Mouse (Mus musculus) liver, embryonic 15.5 days (tissue): Measurements from ENCODE around the gene Fcrlb. TPM values are rescaled to one million over a fixed set of nuclear protein-coding genes. Genes with fewer than 3 reads are reported as not detected.
A peak's percentile ranks its signal among the peaks of the same experiment; 100 is the strongest.

ENCODE experiments used
- ATAC-seq: fragments of 200-750 bp; cut with Nextera tagmentation; 2 replicates; pipeline ENCODE4 v1.8.0; 2017; ENCODE audit warnings: moderate number of reproducible peaks, mild to moderate bottlenecking, moderate library complexity; ENCODE audit not compliant: insufficient read depth
- H3K27ac ChIP-seq: fragments of 300-500 bp; sonication (generic); replicated peaks from 2 replicates; pipeline ENCODE4 v1.5.1; 2015; ENCODE audit warnings: mild to moderate bottlenecking, inconsistent platforms
- H3K27me3 ChIP-seq: fragments of 300-500 bp; sonication (generic); 2 replicates; pipeline ENCODE4 v1.6.1; 2015; ENCODE audit warnings: mild to moderate bottlenecking, inconsistent platforms
- H3K36me3 ChIP-seq: fragments of 300-500 bp; sonication (generic); replicated peaks from 2 replicates; pipeline ENCODE4 v1.6.1; 2015; ENCODE audit warnings: moderate library complexity, mild to moderate bottlenecking, inconsistent platforms
- H3K4me1 ChIP-seq: fragments of 300-500 bp; sonication (generic); replicated peaks from 2 replicates; pipeline ENCODE4 v1.6.1; 2015; ENCODE audit warnings: inconsistent platforms
- H3K4me2 ChIP-seq: fragments of 300-500 bp; sonication (generic); 2 replicates; pipeline ENCODE4 v1.6.1; 2015; ENCODE audit warnings: moderate library complexity, mild to moderate bottlenecking, inconsistent platforms
- H3K4me3 ChIP-seq: fragments of 300-500 bp; sonication (generic); replicated peaks from 2 replicates; pipeline ENCODE4 v1.5.1; 2015; ENCODE audit warnings: mild to moderate bottlenecking, inconsistent platforms
- H3K9ac ChIP-seq: fragments of 300-500 bp; sonication (generic); 2 replicates; pipeline ENCODE4 v1.6.1; 2015; ENCODE audit warnings: moderate library complexity, mild to moderate bottlenecking, inconsistent platforms
- H3K9me3 ChIP-seq: fragments of 300-500 bp; sonication (generic); replicated peaks from 2 replicates; pipeline ENCODE4 v1.6.1; 2016; ENCODE audit warnings: inconsistent platforms
- WGBS: fragments of 180-500 bp; shearing (Covaris S2); methylation state at CpG from one replicate; pipeline ENCODE4 v1.1.7; 2015; ENCODE audit warnings: mixed read lengths; ENCODE audit not compliant: insufficient replicate concordance; 5-methylcytosine and 5-hydroxymethylcytosine counted together
- polyA plus RNA-seq: library from polyadenylated mRNA; unstranded; fragments of >200 nt; fragmentation: Nextera tagmentation; extraction: Ambion mirVana; gene quantifications from 2 replicates; pipeline ENCODE4 v1.2.1, GENCODE M21; 2015

Gene Fcrlb
- polyA plus RNA-seq, 1 experiment from 2014 or later = 0.07 TPM

DNA sequence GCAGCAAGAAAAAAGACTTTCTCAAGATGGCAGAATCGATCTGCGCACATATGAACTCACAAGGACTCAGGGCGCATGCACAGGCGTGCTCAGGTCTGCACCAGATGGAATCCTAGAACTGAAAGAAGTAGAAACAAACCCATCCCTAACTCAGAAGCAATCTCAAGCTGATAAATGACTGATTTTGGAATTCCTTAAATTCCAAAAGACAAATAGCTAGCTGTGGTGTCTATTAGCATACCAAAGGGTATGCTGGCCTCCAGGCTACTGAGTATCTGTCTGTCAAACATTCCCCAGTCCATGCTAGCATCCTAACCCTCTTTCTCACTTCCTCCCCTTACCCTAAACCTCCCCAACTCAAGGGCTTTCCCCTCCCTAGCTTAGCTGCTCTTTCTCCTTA, 23.4 kb downstream of the Fcrlb start:
- no peak overlapping the region for H3K4me2 ChIP-seq
- H3K9me3 ChIP-seq = no peaks in the 10 kb centered on the region
- no peak for ATAC-seq
- H3K27ac ChIP-seq = no peak overlapping the region
- no peak overlapping the region for H3K9ac ChIP-seq
- no peaks in the 10 kb centered on the region for H3K36me3 ChIP-seq
- H3K4me3 ChIP-seq = no peak overlapping the region
- peaks cover 20% of the 10 kb centered on the region for H3K4me1 ChIP-seq
- H3K27me3 ChIP-seq = no peaks in the 10 kb centered on the region
- WGBS = 73% methylated on average over 4 of the region's 4 CpGs

DNA sequence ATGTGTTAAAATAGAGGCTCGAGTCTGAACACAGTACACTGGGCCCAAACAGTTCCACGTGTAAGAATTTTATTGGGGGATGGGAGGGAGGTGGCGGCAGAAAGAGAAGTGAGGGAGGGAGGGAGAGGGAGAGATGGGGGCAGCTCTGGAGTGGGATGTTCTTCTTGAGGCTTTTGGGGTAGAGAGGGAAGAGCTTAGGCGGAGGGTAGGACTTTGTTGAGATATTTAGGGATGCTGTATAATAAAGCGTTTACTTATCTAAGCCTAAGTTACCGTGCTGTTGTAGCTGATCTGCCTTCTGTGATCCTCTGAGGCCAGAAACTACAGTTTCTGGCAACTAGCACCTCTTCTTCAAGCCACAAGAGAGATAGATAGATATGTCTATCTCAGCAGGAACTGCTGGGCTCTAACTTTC, 26.7 kb downstream of the Fcrlb start:
- H3K4me1 ChIP-seq = peaks cover 29% of the 10 kb centered on the region
- WGBS = 12% methylated on average over 6 of the region's 6 CpGs
- H3K9ac ChIP-seq = no peak overlapping the region
- no peak for ATAC-seq
- no peaks in the 10 kb centered on the region for H3K36me3 ChIP-seq
- no peak overlapping the region for H3K4me3 ChIP-seq
- H3K27me3 ChIP-seq = no peaks in the 10 kb centered on the region
- H3K27ac ChIP-seq = no peak overlapping the region
- peak overlapping the region; percentile 87 for H3K4me2 ChIP-seq
- no peaks in the 10 kb centered on the region for H3K9me3 ChIP-seq

- H3K9ac ChIP-seq = peak within 1 kb of the TSS; percentile 58
- H3K27ac ChIP-seq = peak within 1 kb of the TSS; percentile 64
- peaks cover 8% of the 10 kb centered on the region for H3K36me3 ChIP-seq
- WGBS = under 1% methylated on average over 46 of the region's 46 CpGs
- peaks cover 29% of the 10 kb centered on the region for H3K4me1 ChIP-seq
- H3K9me3 ChIP-seq = no peaks in the 10 kb centered on the region
- peak within 1 kb of the TSS; percentile 71 for H3K4me3 ChIP-seq
- peak within 1 kb of the TSS; percentile 87 for H3K4me2 ChIP-seq
- H3K27me3 ChIP-seq = no peaks in the 10 kb centered on the region
- ATAC-seq = peak; percentile 86
These were observed 27.7 kb downstream of the Fcrlb start, which contains the start of the genes Gm26620 and Dusp12 for GRCm38 (mm10) chr1:170884978-170885561. Gm26620 (plus strand) TSS chr1:170885065. Dusp12 (minus strand) TSS chr1:170885540.

DNA sequence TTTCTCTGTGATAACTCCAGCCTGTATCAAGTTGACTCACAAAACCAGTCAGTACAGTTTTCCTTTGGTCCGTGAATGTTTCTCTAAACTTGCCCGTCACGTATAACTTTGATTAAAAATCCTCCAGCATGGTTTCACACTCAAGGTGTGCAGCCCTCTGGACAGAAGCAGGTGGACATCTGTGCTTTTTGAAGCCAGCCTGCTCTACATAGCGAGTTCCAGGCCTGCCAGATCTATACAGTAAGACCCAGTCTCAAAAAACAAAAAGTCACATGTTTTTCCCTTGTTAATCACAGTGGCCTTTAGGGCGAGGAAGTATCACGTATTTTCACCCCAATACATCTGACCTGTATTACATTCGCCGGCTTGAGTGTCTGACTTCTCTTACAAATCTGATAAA, 28.4 kb downstream of the Fcrlb start:
- ATAC-seq = no peak
- 17% methylated on average over 8 of the region's 8 CpGs for WGBS
- peak overlapping the region; percentile 71 for H3K4me3 ChIP-seq
- H3K36me3 ChIP-seq = peaks cover 11% of the 10 kb centered on the region
- no peaks in the 10 kb centered on the region for H3K27me3 ChIP-seq
- H3K4me2 ChIP-seq = peak overlapping the region; percentile 87
- peak overlapping the region; percentile 64; the same call in 1 of the 2 replicates for H3K27ac ChIP-seq
- peaks cover 29% of the 10 kb centered on the region for H3K4me1 ChIP-seq
- no peaks in the 10 kb centered on the region for H3K9me3 ChIP-seq
- peak overlapping the region; percentile 58 for H3K9ac ChIP-seq

- peak overlapping the region; percentile 58 for H3K27ac ChIP-seq
- H3K4me2 ChIP-seq = peak overlapping the region; percentile 87
- ATAC-seq = peak; percentile 27; the same call in 1 of the 2 replicates
These were observed 29.7 kb downstream of the Fcrlb start for GRCm38 (mm10) chr1:170882915-170883485.

GRCm38 (mm10) chr1:170876906-170877305, 35.8 kb downstream of the Fcrlb start:
- H3K36me3 ChIP-seq = peaks cover 36% of the 10 kb centered on the region
- no peak overlapping the region for H3K4me2 ChIP-seq
- WGBS = 83% methylated on average over 5 of the region's 5 CpGs
- H3K4me3 ChIP-seq = no peak overlapping the region
- H3K27ac ChIP-seq = no peak overlapping the region
- peaks cover 8% of the 10 kb centered on the region; the same call in 1 of the 2 replicates for H3K4me1 ChIP-seq
- no peaks in the 10 kb centered on the region for H3K27me3 ChIP-seq
- no peak overlapping the region for H3K9ac ChIP-seq
- H3K9me3 ChIP-seq = no peaks in the 10 kb centered on the region
- ATAC-seq = no peak

More at GRCm38 (mm10) chr1:170882915-170883485, 29.7 kb downstream of the Fcrlb start:
- Histone ChIP-seq H3K27me3 (no peaks in the 10 kb centered on the region), H3K4me1 (peaks cover 29% of the 10 kb centered on the region), H3K9me3 (no peaks in the 10 kb centered on the region), H3K4me3 (no peak overlapping the region), H3K9ac (no peak overlapping the region), H3K36me3 (peaks cover 20% of the 10 kb centered on the region)
- WGBS = 63% methylated on average over 5 of the region's 5 CpGs

- H3K4me1 ChIP-seq = peaks cover 8% of the 10 kb centered on the region; the same call in 1 of the 2 replicates
- no peak overlapping the region for H3K27ac ChIP-seq
- WGBS = 67% methylated on average over 3 of the region's 3 CpGs
- H3K9ac ChIP-seq = no peak overlapping the region
- ATAC-seq = no peak
- H3K9me3 ChIP-seq = no peaks in the 10 kb centered on the region
- H3K27me3 ChIP-seq = no peaks in the 10 kb centered on the region
- H3K4me2 ChIP-seq = no peak overlapping the region
- H3K4me3 ChIP-seq = no peak overlapping the region
- peaks cover 34% of the 10 kb centered on the region for H3K36me3 ChIP-seq
These were observed 37.1 kb downstream of the Fcrlb start for GRCm38 (mm10) chr1:170875676-170876075.

DNA sequence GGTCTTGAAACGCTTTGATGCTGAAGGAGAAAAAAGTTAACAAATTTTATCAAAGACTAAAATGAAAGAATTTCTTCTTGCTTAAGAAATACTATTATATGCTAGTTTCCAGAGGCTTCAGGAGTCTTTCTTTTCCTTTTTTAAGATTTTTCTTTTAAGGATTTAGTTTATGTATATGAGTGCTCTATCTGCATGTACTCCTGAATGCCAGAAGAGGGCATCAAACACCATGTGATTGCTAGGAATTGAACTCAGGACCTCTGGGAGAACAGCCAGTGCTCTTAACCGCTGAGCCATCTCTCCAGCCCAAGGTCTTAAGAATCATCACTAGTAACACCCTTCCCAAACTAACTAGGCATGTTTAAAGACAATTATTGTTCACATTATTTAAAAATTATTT, 40.8 kb downstream of the Fcrlb start:
- no peak overlapping the region for H3K4me3 ChIP-seq
- no peaks in the 10 kb centered on the region for H3K9me3 ChIP-seq
- ATAC-seq = no peak
- H3K4me1 ChIP-seq = peaks cover 14% of the 10 kb centered on the region
- no peak overlapping the region for H3K4me2 ChIP-seq
- WGBS = 83% methylated on average over 2 of the region's 2 CpGs
- no peak overlapping the region for H3K27ac ChIP-seq
- no peaks in the 10 kb centered on the region for H3K27me3 ChIP-seq
- 0 out of 2 replicates have a peak, but pooled peaks cover 16% of the 10 kb centered on the region for H3K36me3 ChIP-seq
- no peak overlapping the region for H3K9ac ChIP-seq

DNA sequence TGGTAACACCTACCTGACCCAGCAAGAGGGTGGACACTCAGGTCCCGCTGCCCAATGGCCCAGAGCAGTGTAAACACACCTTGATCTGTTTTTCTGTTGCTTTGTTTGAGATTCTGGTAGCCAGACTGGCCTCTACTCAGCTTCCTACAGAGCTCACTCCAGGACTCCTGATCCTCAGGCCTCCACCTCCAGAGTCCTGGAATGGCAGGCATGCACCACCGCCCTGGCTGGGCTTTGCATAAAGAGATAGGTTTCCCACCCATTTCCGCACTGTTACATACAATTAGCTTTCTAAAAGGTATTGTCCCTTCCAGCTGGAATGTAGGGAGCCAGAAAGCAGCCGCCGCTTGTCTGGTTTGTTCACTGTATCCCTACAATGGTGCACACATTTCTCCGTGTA, 41.3 kb downstream of the Fcrlb start:
- Histone ChIP-seq H3K27ac (no peak overlapping the region), H3K9me3 (no peaks in the 10 kb centered on the region), H3K4me3 (no peak overlapping the region), H3K9ac (no peak overlapping the region), H3K36me3 (0 out of 2 replicates have a peak, but pooled peaks cover 16% of the 10 kb centered on the region), H3K4me1 (peaks cover 20% of the 10 kb centered on the region), H3K27me3 (no peaks in the 10 kb centered on the region), H3K4me2 (no peak overlapping the region)
- 80% methylated on average over 6 of the region's 6 CpGs for WGBS
- ATAC-seq = no peak

- no peaks in the 10 kb centered on the region for H3K27me3 ChIP-seq
- H3K4me1 ChIP-seq = peaks cover 32% of the 10 kb centered on the region
- 11% methylated on average over 14 of the region's 14 CpGs for WGBS
- peak overlapping the region; percentile 92; the same call in 1 of the 2 replicates for H3K27ac ChIP-seq
- peak overlapping the region; percentile 43 for H3K9ac ChIP-seq
- peak overlapping the region; percentile 77 for H3K4me2 ChIP-seq
- 0 out of 2 replicates have a peak, but pooled peaks cover 6% of the 10 kb centered on the region for H3K36me3 ChIP-seq
- ATAC-seq = no peak
- peak overlapping the region; percentile 83 for H3K4me3 ChIP-seq
- no peaks in the 10 kb centered on the region for H3K9me3 ChIP-seq
These were observed 43.8 kb downstream of the Fcrlb start for GRCm38 (mm10) chr1:170868905-170869283.

- Histone ChIP-seq H3K4me1 (peaks cover 38% of the 10 kb centered on the region), H3K36me3 (0 out of 2 replicates have a peak, but pooled peaks cover 6% of the 10 kb centered on the region), H3K4me3 (peak overlapping the region; percentile 83), H3K27ac (peak overlapping the region; percentile 92), H3K27me3 (no peaks in the 10 kb centered on the region), H3K9ac (peak overlapping the region; percentile 92), H3K9me3 (no peaks in the 10 kb centered on the region), H3K4me2 (peak overlapping the region; percentile 77)
- under 1% methylated on average over 33 of the region's 33 CpGs for WGBS
- ATAC-seq = peak; percentile 68
These were observed 44.4 kb downstream of the Fcrlb start for GRCm38 (mm10) chr1:170868107-170868904.
